Mouse (Mus musculus): ENCODE data around the gene Cldn2. TPM values are rescaled to one million over a fixed set of nuclear protein-coding genes. Genes with fewer than 3 reads are reported as not detected.
"Not testable (repeated sequence)": the region's sequence is repeated elsewhere in the genome, so short reads cannot be mapped to it uniquely, and the experiment has no call there.

The Cldn2 gene
- 0.11 and 0.15 TPM in 2 replicates for polyA plus RNA-seq (2016; fragmentation: Nextera tagmentation; extraction: Ambion mirVana)

DNA sequence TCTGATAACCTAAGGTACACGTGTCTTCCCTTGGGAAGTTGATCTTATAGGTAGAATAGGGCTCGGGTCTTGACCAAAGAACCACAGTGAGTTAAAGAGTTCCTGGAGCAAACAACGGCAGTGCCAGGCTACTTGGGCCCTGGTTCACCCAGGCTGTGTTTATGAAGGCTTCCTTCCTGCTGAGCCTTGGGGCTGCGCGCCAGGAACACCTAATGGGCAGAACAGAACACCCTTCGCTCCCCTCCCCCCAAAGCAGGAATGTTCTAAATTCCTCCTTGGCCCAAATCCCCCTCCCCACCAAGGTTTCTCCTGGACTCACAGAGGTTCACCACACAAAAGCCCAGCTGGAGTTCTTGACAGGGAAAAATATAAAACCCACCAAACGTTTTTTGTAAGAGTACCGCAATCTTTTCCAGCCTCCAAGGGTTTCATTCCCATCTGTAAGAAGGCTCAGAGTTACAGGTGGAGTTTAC is at the start of gene Cldn2:
TSS of gene Cldn2 (plus strand) at position 423 of the 473 bp plus-strand sequence.
- Histone ChIP-seq H3K9me3 (replicated peaks) (no peaks in the 10 kb centered on the region), H3K27ac (replicated peaks) (no peak within 1 kb of the TSS), H3K4me1 (no peaks in the 10 kb centered on the region), H3K36me3 (no peaks in the 10 kb centered on the region), H3K4me3 (no peak within 1 kb of the TSS), H3K27me3 (ENCODE audit: low read depth, poor library complexity, severe bottlenecking) (peaks cover 97% of the 10 kb centered on the region)
- no peak for DNase-seq (ENCODE audit: low spot score)
- WGBS: 68% methylated on average over 8 of the region's 8 CpGs

DNA sequence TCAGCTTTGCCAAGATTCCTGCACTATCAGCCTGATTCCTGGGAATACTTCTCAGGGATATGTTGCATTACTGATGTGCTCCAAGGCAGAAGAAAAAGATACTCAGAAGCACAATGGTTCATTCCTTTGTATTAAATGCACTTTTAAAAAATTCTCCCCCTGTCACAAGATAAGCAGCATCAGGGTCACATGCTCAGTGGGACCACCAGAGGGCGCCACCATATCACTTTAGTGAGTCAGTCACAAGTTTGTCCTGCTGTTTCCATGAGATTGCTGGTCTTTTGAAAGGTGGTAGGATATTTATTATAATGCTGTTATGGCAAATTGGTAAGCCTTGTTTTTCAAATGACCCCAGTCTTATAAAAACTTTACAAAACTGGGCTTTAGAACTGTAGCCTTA is 48.8 kb upstream of the Cldn2 start:
- H3K4me3 ChIP-seq: no peak overlapping the region
- no peak overlapping the region for H3K27ac ChIP-seq (replicated peaks)
- H3K27me3 ChIP-seq (ENCODE audit: low read depth, poor library complexity, severe bottlenecking): peaks cover 37% of the 10 kb centered on the region
- H3K36me3 ChIP-seq: 0 out of 2 replicates have a peak, but pooled peaks cover 3% of the 10 kb centered on the region
- H3K9me3 ChIP-seq (replicated peaks): 0 out of 2 replicates have a peak, but pooled peaks cover 3% of the 10 kb centered on the region
- H3K4me1 ChIP-seq: no peaks in the 10 kb centered on the region
- 14% methylated on average over 1 of the region's 1 CpGs for WGBS
- peak; percentile 20 for DNase-seq (ENCODE audit: low spot score)

GRCm38 (mm10) chrX:139758634-139759033 is 42.0 kb upstream of the Cldn2 start:
- H3K36me3 ChIP-seq; H3K4me1 ChIP-seq; H3K9me3 ChIP-seq (replicated peaks); H3K4me3 ChIP-seq; DNase-seq (ENCODE audit: low spot score); H3K27ac ChIP-seq (replicated peaks): not testable (repeated sequence)
- H3K27me3 ChIP-seq (ENCODE audit: low read depth, poor library complexity, severe bottlenecking): peaks cover 32% of the 10 kb centered on the region
- WGBS: 85% methylated on average over 3 of the region's 3 CpGs

- no peak overlapping the region for H3K27ac ChIP-seq (replicated peaks)
- no peaks in the 10 kb centered on the region for H3K9me3 ChIP-seq (replicated peaks)
- H3K4me3 ChIP-seq: no peak overlapping the region
- H3K36me3 ChIP-seq: no peaks in the 10 kb centered on the region
- WGBS: 91% methylated on average over 2 of the region's 2 CpGs
- no peaks in the 10 kb centered on the region for H3K4me1 ChIP-seq
- peaks cover 23% of the 10 kb centered on the region for H3K27me3 ChIP-seq (ENCODE audit: low read depth, poor library complexity, severe bottlenecking)
- DNase-seq (ENCODE audit: low spot score): no peak
Observed at GRCm38 (mm10) chrX:139762546-139762945, 38.1 kb upstream of the Cldn2 start.

- DNase-seq (ENCODE audit: low spot score): no peak
- H3K9me3 ChIP-seq (replicated peaks): no peaks in the 10 kb centered on the region
- WGBS: 81% methylated on average over 13 of the region's 13 CpGs
- H3K36me3 ChIP-seq: no peaks in the 10 kb centered on the region
- peaks cover 80% of the 10 kb centered on the region for H3K27me3 ChIP-seq (ENCODE audit: low read depth, poor library complexity, severe bottlenecking)
- H3K27ac ChIP-seq (replicated peaks): no peak overlapping the region
- H3K4me1 ChIP-seq: no peaks in the 10 kb centered on the region
- no peak overlapping the region for H3K4me3 ChIP-seq
Observed at GRCm38 (mm10) chrX:139769975-139770637, 30.5 kb upstream of the Cldn2 start.

- DNase-seq (ENCODE audit: low spot score): peak; percentile 47
- Histone ChIP-seq H3K4me1 (peaks cover 3% of the 10 kb centered on the region), H3K27me3 (ENCODE audit: low read depth, poor library complexity, severe bottlenecking) (peaks cover 86% of the 10 kb centered on the region), H3K4me3 (no peak overlapping the region), H3K27ac (replicated peaks) (no peak overlapping the region), H3K36me3 (no peaks in the 10 kb centered on the region), H3K9me3 (replicated peaks) (no peaks in the 10 kb centered on the region)
- 32% methylated on average over 18 of the region's 18 CpGs for WGBS
Observed at GRCm38 (mm10) chrX:139774309-139775083, 26.1 kb upstream of the Cldn2 start.

- H3K4me3 ChIP-seq: no peak overlapping the region
- H3K27ac ChIP-seq (replicated peaks): no peak overlapping the region
- peaks cover 3% of the 10 kb centered on the region for H3K4me1 ChIP-seq
- H3K27me3 ChIP-seq (ENCODE audit: low read depth, poor library complexity, severe bottlenecking): peaks cover 86% of the 10 kb centered on the region
- H3K9me3 ChIP-seq (replicated peaks): no peaks in the 10 kb centered on the region
- WGBS: 69% methylated on average over 7 of the region's 7 CpGs
- DNase-seq (ENCODE audit: low spot score): no peak
- no peaks in the 10 kb centered on the region for H3K36me3 ChIP-seq
Observed at GRCm38 (mm10) chrX:139775084-139775612, 25.5 kb upstream of the Cldn2 start.

- no peak overlapping the region for H3K4me3 ChIP-seq
- no peaks in the 10 kb centered on the region for H3K36me3 ChIP-seq
- no peaks in the 10 kb centered on the region for H3K9me3 ChIP-seq (replicated peaks)
- no peak for DNase-seq (ENCODE audit: low spot score)
- WGBS: 49% methylated on average over 4 of the region's 4 CpGs
- peaks cover 22% of the 10 kb centered on the region for H3K4me1 ChIP-seq
- peaks cover 86% of the 10 kb centered on the region for H3K27me3 ChIP-seq (ENCODE audit: low read depth, poor library complexity, severe bottlenecking)
- H3K27ac ChIP-seq (replicated peaks): no peak overlapping the region
Observed at GRCm38 (mm10) chrX:139777357-139777756, 23.3 kb upstream of the Cldn2 start.

DNA sequence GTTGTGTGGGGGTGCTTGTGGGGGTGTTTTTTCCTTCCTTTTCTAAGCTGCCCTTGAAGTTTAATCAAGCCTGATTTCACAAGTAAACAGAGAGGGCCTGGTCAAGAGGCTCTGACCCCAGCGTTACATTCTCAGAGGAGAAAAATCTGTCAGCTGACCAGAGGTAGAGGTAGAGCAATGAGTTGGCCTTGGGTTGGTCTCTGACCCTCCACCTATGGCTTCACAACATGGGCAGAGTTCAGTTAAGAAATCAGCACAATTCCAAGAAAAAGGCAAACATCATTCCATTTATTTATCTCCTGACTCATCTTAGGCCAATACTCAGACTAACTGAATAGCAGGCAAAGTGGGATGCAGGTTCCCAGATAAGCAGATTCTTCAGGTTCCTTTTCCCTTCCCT is 21.7 kb upstream of the Cldn2 start:
- Histone ChIP-seq H3K4me3 (no peak overlapping the region), H3K9me3 (replicated peaks) (no peaks in the 10 kb centered on the region), H3K36me3 (no peaks in the 10 kb centered on the region), H3K27ac (replicated peaks) (no peak overlapping the region), H3K27me3 (ENCODE audit: low read depth, poor library complexity, severe bottlenecking) (peaks cover 93% of the 10 kb centered on the region), H3K4me1 (peaks cover 35% of the 10 kb centered on the region)
- DNase-seq (ENCODE audit: low spot score): no peak
- 76% methylated on average over 1 of the region's 1 CpGs for WGBS

DNA sequence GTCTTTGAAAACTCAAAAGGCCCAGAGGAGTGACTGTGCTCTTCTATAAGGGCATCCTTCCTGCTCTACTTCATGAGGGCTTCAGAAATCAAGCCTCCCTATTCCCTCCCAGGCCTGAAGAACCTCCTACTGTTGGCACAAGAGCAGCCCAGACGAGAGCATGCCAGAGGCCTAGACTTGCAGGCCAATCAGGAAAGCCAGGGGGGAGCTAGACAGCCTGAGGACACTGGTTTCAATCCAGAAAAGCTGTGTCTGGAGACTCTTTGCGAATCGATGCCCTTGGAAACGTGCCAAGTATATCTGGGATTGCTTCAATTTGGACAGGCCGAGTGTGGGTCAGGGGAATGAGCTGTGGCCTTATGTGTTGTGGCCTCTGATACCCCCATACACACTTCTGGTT is 21.2 kb upstream of the Cldn2 start:
- Histone ChIP-seq H3K4me3 (no peak overlapping the region), H3K27ac (replicated peaks) (no peak overlapping the region), H3K9me3 (replicated peaks) (no peaks in the 10 kb centered on the region), H3K36me3 (no peaks in the 10 kb centered on the region), H3K4me1 (peaks cover 35% of the 10 kb centered on the region), H3K27me3 (ENCODE audit: low read depth, poor library complexity, severe bottlenecking) (peaks cover 97% of the 10 kb centered on the region)
- DNase-seq (ENCODE audit: low spot score): no peak
- 86% methylated on average over 5 of the region's 5 CpGs for WGBS

- H3K27me3 ChIP-seq (ENCODE audit: low read depth, poor library complexity, severe bottlenecking): peaks cover 97% of the 10 kb centered on the region
- WGBS: 69% methylated on average over 3 of the region's 3 CpGs
Observed at GRCm38 (mm10) chrX:139780988-139781387, 19.6 kb upstream of the Cldn2 start.

GRCm38 (mm10) chrX:139781563-139781962 is 19.1 kb upstream of the Cldn2 start:
- peaks cover 97% of the 10 kb centered on the region for H3K27me3 ChIP-seq (ENCODE audit: low read depth, poor library complexity, severe bottlenecking)
- no peaks in the 10 kb centered on the region for H3K9me3 ChIP-seq (replicated peaks)
- H3K4me3 ChIP-seq: no peak overlapping the region
- H3K36me3 ChIP-seq: no peaks in the 10 kb centered on the region
- 70% methylated on average over 4 of the region's 4 CpGs for WGBS
- peak overlapping the region; percentile 78 for H3K27ac ChIP-seq (replicated peaks)
- H3K4me1 ChIP-seq: peaks cover 39% of the 10 kb centered on the region
- no peak for DNase-seq (ENCODE audit: low spot score)

More at GRCm38 (mm10) chrX:139780988-139781387, 19.6 kb upstream of the Cldn2 start:
- Histone ChIP-seq H3K4me1 (peaks cover 38% of the 10 kb centered on the region), H3K36me3 (no peaks in the 10 kb centered on the region), H3K27ac (replicated peaks) (no peak overlapping the region), H3K9me3 (replicated peaks) (no peaks in the 10 kb centered on the region), H3K4me3 (no peak overlapping the region)
- DNase-seq (ENCODE audit: low spot score): no peak

All from midbrain, embryonic 10.5 days (tissue).